Mouse (Mus musculus): ENCODE measurements around the gene Apobec4.

DNA sequence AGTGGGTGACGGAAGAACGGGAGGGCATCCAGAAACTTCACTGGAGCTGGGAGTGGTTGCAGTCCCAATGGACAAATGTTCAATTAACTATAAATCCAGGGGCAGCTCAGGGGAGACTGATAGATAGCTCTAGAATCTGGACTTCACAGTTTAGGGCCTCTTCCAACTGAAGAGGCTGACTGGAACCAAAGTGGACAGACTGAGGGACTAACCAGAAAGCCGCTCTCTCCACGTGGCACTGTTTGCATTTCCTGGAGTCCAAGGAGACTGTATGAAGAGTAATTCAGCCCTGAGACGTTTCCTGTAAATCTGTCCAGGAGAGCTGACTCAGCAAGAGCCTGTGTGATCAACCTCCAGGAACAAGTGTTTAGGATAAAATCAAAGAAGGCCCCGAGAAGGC lies 46.4 kb upstream of the Apobec4 start:
- TF ChIP-seq CTCF (IDR thresholded peaks at IDR 0.05; ENCODE audit: low read depth, low read length) (no peak), POLR2AphosphoS5 (IDR thresholded peaks at IDR 0.05; ENCODE audit: insufficient replicate concordance, low read depth, low read length) (no peak), TAL1 (conservative IDR thresholded peaks at IDR 0.05; ENCODE audit: low read depth, low read length) (no peak)

Measured in G1E (cell line).